Mouse (Mus musculus) gastrocnemius, adult 18-20 months (tissue): Measurements from ENCODE around the gene Abcc6. TPM values are rescaled to one million over a fixed set of nuclear protein-coding genes. Genes with fewer than 3 reads are reported as not detected.
A peak's percentile ranks its signal among the peaks of the same experiment; 100 is the strongest.
"Not testable (repeated sequence)": the region's sequence is repeated elsewhere in the genome, so short reads cannot be mapped to it uniquely, and the experiment has no call there.

ENCODE experiments used
- DNase-seq: peaks from one replicate; pipeline ENCODE4 v3.0.0; 2021; ENCODE audit warnings: low spot score
- total RNA-seq, 2 experiments: library from RNA; stranded (reverse); gene quantifications; 2 replicates each; pipeline ENCODE4 v1.2.3; 2021

Abcc6 gene
- total RNA-seq, 2 experiments from 2014 or later: 0.17 TPM; not detected in 1

DNA sequence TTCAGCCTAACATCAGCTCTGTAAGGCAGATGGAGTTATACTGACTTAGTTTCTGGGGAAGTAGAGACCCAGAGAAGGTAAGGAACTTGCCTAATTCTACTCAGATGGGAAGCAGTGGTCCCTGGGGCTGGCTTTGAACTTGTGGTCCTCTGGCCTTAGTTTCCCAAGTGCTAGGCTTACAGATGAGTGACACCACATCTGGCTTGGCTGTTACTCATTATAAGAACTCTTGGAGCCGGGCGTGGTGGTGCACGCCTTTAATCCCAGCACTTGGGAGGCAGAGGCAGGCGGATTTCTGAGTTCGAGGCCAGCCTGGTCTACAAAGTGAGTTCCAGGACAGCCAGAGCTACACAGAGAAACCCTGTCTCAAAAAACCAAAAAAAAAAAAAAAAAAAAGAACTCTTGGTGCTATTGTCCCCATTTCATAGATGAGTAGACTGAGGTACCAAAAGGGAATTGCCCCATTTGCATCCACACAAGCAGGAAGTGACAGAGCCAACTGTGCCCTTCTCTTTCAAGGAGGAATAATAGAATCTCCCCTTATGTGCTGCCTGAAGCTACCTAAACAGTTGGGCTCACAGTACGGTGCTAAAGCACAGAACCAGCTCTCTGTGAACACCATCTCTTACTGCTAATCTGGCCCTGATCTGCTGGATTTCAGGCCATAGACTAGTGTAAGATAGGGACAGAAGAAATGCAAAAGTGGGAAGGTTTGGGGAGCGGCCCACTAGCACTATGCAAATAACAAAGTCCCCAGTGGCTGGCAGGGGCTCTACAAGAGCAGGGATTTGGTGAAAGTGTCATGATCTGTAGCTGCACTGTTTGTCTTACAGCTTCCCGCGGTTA, 580 bp downstream of the Abcc6 start:
- no peak for DNase-seq

DNA sequence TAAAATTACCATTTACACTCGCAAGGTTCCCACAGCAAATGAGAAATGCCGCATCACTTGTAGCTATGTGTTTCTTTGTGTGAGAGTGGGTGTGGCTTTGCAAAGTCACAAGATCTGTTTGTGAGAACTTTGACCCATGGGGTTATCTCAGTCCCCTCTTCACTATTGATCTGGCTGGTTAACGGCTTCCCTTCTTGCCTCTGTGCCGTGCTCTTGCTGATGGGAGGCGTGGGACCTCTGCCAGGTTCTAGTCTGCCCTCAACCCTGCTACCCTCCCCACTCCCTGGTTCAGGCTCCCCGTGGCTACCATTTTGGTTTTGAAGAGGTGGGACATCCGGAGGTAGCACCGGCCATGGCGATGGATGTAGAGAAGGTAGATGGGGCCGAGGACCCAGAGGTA, 1.4 kb downstream of the Abcc6 start:
- DNase-seq: no peak

- DNase-seq: no peak
Measured at GRCm38 (mm10) chr7:46025436-46025835, 4.7 kb downstream of the Abcc6 start.

GRCm38 (mm10) chr7:46021951-46022350, 8.2 kb downstream of the Abcc6 start:
- no peak for DNase-seq

DNA sequence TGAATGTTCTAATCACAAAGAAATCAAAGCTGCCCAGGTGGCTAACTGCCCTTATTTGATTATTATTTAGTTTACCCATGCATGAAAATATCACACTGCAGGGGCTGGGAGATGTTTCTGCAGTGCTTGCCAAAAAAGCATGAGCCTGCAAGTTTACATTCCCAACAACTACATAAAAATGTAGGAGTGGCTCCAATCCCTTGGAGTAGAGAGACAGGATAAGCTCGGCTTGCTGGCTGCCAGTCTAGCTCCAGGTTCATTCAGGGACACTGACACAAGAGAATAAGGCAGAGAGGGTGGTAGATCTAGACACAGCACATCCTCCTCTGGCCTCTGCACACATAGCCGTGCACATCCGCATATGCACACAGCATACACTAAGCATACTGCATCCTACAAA, 10.5 kb downstream of the Abcc6 start:
- no peak for DNase-seq

DNA sequence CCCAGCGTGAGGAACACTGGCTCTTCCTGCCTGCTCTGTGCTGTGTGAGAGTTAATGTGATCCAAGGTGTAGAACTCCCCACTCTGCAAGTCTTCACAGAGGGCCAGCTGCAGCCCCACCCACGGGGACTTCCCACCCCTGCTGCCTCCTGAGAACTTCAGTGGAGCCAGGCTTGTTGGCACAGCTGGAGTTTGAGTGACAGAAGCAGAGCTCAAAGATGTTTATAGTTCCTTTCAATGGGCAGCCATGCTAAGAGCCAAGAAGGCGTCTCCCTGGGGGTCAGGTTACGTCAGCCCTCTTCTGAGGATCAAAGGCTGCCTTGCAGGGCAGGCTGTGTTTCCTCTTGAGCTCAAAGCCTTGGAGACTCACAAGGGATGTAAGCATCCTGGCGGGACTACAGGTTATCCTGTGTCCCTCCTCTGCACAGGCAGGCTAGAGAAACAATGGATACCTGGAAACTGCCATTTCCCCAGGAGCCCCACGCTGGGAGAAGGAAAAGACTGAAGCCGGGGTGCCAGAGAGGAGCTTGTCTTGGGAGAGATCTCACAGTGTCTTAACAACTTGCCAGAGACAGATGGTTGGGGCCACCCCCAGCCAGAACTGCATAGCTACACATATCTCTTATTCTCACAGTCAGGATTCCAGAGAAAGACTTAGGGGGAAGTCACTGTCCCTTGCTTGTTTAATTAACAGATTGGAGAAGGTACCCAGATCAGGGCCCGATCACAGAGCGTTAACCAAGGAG, 16.7 kb downstream of the Abcc6 start:
- DNase-seq: peak; percentile 75

GRCm38 (mm10) chr7:46012121-46012520, 18.0 kb downstream of the Abcc6 start:
- no peak for DNase-seq

DNA sequence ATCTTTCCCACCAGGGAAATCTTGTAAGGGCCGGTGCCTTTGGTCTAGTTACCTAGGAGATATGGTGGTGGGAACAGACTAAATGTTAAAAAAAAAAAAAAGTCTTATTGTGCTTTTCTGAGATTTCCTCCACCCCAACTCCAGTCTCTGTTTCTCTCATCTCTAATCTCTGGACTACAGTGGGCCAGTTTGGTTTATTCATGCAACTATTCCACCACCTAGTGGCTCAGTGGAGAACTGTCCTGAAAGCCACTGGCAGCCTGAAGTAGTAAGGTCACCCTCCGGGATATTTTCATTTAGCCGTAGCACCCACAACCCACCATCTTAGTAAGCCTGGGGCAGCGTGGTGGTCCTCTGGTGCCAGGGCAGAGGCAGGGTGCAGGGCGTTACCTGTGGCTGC, 20.5 kb downstream of the Abcc6 start:
- DNase-seq: peak; percentile 60

GRCm38 (mm10) chr7:46002748-46003147, 27.4 kb downstream of the Abcc6 start:
- DNase-seq: no peak

- DNase-seq: no peak
Measured at GRCm38 (mm10) chr7:46000577-46000976, 29.5 kb downstream of the Abcc6 start.

DNA sequence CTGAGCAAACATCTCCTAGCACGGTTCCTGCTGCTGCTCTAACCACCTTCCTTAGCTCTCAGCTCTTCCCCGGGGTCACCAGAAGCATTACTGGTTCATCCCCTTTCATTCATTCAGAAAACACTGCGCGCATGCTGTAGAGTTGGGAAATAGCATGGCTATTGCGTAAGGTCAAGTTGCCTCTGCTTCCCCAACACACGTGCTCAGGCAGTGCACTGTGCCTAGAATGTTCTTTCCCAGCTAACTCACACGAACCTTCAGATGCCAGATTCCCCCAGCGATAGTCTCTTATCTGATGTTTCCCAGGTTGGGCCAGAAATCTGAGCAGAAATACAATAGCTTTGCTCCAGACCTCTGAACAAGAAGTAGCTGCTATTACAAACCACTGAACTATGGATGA, 37.6 kb downstream of the Abcc6 start:
- no peak for DNase-seq

- DNase-seq: no peak
Measured at GRCm38 (mm10) chr7:45988344-45988743, 41.8 kb downstream of the Abcc6 start.

- DNase-seq: no peak
Measured at GRCm38 (mm10) chr7:45986893-45987292, 43.2 kb downstream of the Abcc6 start.

- no peak for DNase-seq
Measured at GRCm38 (mm10) chr7:45981612-45982011, 48.5 kb downstream of the Abcc6 start.

DNA sequence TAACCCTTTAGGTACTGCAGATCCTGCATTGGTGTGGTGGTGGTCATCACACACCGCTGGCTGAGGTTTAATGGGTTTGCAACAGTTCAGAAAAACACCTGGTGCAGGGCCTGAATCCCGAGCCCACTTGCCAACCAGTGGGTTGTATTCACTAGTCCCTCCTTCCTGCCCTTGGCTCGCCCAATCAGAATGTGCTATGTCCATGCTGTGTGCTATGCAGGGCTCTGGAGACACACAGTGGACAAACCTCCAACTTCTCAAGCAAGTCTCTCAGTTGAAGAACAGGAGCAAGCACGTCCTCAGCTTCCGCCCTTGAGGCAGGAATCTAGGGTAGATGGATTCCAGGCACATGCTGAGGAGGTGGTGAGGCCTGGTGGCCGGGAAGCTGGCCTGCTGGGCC, 55.6 kb downstream of the Abcc6 start:
- no peak for DNase-seq

- no peak for DNase-seq
Measured at GRCm38 (mm10) chr7:45974103-45974502, 56.0 kb downstream of the Abcc6 start.

- no peak for DNase-seq
Measured at GRCm38 (mm10) chr7:45973271-45973687, 56.8 kb downstream of the Abcc6 start.

DNA sequence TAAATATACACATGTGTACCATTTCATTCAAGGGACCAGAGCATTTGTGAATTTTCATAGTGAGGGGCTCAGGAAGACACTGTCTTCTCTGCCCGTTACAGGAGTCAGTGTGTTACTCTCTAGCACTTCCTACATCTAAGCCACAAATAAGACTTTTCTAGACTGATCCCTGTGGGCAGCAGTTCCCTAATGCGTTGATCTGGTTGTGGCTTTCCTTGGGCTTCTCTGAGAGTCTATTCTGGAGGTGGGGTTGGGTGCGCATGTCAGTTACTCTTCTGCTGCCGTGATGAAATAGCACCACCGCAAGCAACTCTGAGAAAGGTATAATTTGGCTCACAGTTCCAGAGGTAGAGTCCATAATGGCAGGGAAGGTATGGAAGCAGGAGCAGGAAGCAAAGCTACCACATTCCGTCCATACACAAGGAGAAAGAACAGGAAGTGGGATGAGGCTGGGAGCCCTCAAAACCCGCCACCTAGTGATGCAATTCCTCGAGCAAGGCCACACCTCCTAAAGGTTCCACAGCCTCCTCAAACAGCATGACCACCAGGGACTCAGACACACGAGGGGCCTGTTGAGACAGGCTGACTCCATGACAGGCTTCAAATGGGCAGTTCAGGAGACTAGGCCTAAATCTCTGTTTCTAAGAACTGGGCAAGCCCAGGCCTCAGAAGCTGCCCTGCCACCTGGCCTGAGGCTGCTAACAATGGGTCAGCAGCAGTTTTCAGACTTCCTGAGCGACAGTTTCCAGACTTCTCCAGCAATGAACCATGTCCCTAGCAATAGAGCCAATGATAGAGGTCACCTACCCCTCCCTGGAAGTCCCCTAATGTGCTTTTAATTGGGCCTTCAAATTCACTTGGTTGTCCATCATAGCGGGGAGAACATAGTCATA, 58.0 kb downstream of the Abcc6 start:
- no peak for DNase-seq

- no peak for DNase-seq
Measured at GRCm38 (mm10) chr7:45956611-45957010, 73.5 kb downstream of the Abcc6 start.

GRCm38 (mm10) chr7:45949061-45949460, 81.0 kb downstream of the Abcc6 start:
- no peak for DNase-seq

GRCm38 (mm10) chr7:45943280-45943679, 86.8 kb downstream of the Abcc6 start:
- not testable (repeated sequence) for DNase-seq

- no peak for DNase-seq
Measured at GRCm38 (mm10) chr7:45941986-45942385, 88.1 kb downstream of the Abcc6 start.
